Mouse (Mus musculus) midbrain, embryonic 11.5 days (tissue): ENCODE data around the gene Birc5. TPM values are rescaled to one million over a fixed set of nuclear protein-coding genes. Genes with fewer than 3 reads are reported as not detected.
A peak's percentile ranks its signal among the peaks of the same experiment; 100 is the strongest.

Source experiments
- ATAC-seq: fragments of 200-750 bp; cut with Nextera tagmentation; 2 replicates; pipeline ENCODE4 v1.8.0; 2017; ENCODE audit warnings: moderate TSS enrichment, moderate library complexity; ENCODE audit not compliant: low FRiP score
- DNase-seq: peaks from one replicate; pipeline ENCODE4 v3.0.0; 2015; ENCODE audit warnings: low spot score; ENCODE audit errors: missing footprints
- H3K27ac ChIP-seq: fragments of 300-500 bp; sonication (generic); 2 replicates; pipeline ENCODE4 v1.5.1; 2014; ENCODE audit warnings: low read depth, low read length
- H3K27me3 ChIP-seq: fragments of 300-500 bp; sonication (generic); 2 replicates; pipeline ENCODE4 v1.6.1; 2014; ENCODE audit warnings: mild to moderate bottlenecking, low read length, moderate library complexity, mixed read lengths; ENCODE audit not compliant: control insufficient read depth, insufficient read depth
- H3K36me3 ChIP-seq: fragments of 300-500 bp; sonication (generic); 2 replicates; pipeline ENCODE4 v1.6.1; 2014; ENCODE audit warnings: mild to moderate bottlenecking, low read length, moderate library complexity, mixed read lengths; ENCODE audit not compliant: control insufficient read depth, insufficient read depth
- H3K4me1 ChIP-seq: fragments of 300-500 bp; sonication (generic); 2 replicates; pipeline ENCODE4 v1.6.1; 2014; ENCODE audit warnings: low read length; ENCODE audit not compliant: control insufficient read depth, insufficient read depth
- H3K4me2 ChIP-seq: fragments of 300-500 bp; sonication (generic); 2 replicates; pipeline ENCODE4 v1.6.1; 2014; ENCODE audit warnings: mild to moderate bottlenecking, moderate library complexity
- H3K4me3 ChIP-seq: fragments of 300-500 bp; sonication (generic); 2 replicates; pipeline ENCODE4 v1.5.1; 2014; ENCODE audit warnings: low read depth, low read length
- H3K9ac ChIP-seq: fragments of 300-500 bp; sonication (generic); 2 replicates; pipeline ENCODE4 v1.6.1; 2014; ENCODE audit warnings: low read length
- H3K9me3 ChIP-seq: fragments of 300-500 bp; sonication (generic); 2 replicates; pipeline ENCODE4 v1.6.1; 2016; ENCODE audit warnings: low read length; ENCODE audit not compliant: control insufficient read depth
- WGBS: fragments of 180-500 bp; shearing (Covaris S2); extraction: QIAGEN DNeasy Blood & Tissue Kit; methylation state at CpG from one replicate; pipeline ENCODE4 v1.1.7; 2014; 5-methylcytosine and 5-hydroxymethylcytosine counted together
- polyA plus RNA-seq: library from polyadenylated mRNA; unstranded; fragments of >200 nt; fragmentation: Nextera tagmentation; extraction: Ambion mirVana; gene quantifications from 2 replicates; pipeline ENCODE4 v1.2.1, GENCODE M21; 2014

The Birc5 gene
- polyA plus RNA-seq, 1 experiment from 2014 or later: 346 TPM

DNA sequence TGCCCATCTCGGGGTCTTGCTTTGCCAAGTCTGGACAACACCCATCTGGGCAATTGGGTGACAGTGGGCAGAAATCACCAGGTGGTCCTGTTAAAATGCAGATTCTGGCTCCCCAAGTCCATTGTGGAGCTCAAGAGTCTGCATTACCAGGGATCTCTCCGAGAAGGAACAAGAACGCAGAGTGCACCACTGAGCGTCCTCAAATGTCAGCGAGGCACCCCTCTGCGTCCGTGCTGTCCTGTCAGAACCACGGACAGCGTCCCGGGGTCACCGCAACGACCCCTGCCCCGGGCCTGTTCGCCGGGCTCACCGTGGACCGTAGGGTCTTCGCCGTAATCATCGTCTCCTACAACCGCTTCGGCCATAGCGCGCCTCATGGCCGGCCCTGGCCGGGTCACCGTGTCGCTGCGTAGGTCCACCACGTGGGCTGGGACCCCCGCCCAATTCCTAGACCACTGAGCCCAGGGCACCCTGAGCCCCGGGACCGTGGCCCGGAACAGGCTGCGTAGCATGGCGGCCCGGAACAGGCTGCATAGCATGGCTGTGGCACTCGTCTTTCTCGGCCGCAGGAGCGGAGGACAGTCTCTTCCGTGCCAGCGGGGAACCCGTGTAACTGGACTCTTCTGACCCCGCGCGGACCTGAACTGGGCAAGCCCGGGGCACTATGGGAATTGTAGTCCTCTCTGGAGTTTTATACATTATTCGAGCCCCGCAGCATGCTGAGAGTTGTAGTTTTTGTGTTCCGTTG, 24.0 kb downstream of the Birc5 start, which contains the start of gene Tha1:
TSS of gene Tha1 (minus strand) at position 621 of the 748 bp plus-strand sequence.
- ATAC-seq (peak; percentile 84), DNase-seq (peak; percentile 96)
- H3K27me3 ChIP-seq: no peaks in the 10 kb centered on the region
- H3K4me3 ChIP-seq: peak within 1 kb of the TSS; percentile 67
- peak within 1 kb of the TSS; percentile 81 for H3K9ac ChIP-seq
- H3K4me1 ChIP-seq: peaks cover 11% of the 10 kb centered on the region
- no peaks in the 10 kb centered on the region for H3K9me3 ChIP-seq
- H3K4me2 ChIP-seq: peak within 1 kb of the TSS; percentile 95
- H3K36me3 ChIP-seq: no peaks in the 10 kb centered on the region
- H3K27ac ChIP-seq: peak within 1 kb of the TSS; percentile 7; the same call in 1 of the 2 replicates
- WGBS: 2% methylated on average over 50 of the region's 51 CpGs

DNA sequence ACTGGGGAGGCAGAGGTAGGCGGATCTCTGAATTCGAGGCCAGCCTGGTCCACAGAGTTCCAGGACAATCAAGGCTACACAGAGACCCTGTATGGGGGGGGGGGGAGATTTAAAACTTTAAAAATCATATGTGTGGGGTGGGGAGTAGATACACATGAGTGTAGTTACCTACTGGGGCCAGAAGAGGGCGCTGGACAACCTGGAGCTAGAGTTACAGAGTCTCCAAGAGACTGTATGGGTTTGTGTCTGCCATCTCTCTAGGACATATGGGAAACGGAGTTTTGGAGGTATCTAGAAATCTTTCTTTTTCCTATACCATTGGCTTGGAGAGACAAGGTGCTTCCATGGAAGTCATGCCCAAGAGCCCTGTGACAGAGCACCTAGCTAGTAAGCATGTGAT, 25.4 kb downstream of the Birc5 start:
- ATAC-seq (no peak), DNase-seq (no peak)
- no peaks in the 10 kb centered on the region for H3K36me3 ChIP-seq
- no peak overlapping the region for H3K27ac ChIP-seq
- H3K9ac ChIP-seq: no peak overlapping the region
- no peak overlapping the region for H3K4me3 ChIP-seq
- H3K27me3 ChIP-seq: no peaks in the 10 kb centered on the region
- H3K4me1 ChIP-seq: peaks cover 16% of the 10 kb centered on the region
- H3K4me2 ChIP-seq: no peak overlapping the region
- 60% methylated on average over 4 of the region's 4 CpGs for WGBS
- no peaks in the 10 kb centered on the region for H3K9me3 ChIP-seq

DNA sequence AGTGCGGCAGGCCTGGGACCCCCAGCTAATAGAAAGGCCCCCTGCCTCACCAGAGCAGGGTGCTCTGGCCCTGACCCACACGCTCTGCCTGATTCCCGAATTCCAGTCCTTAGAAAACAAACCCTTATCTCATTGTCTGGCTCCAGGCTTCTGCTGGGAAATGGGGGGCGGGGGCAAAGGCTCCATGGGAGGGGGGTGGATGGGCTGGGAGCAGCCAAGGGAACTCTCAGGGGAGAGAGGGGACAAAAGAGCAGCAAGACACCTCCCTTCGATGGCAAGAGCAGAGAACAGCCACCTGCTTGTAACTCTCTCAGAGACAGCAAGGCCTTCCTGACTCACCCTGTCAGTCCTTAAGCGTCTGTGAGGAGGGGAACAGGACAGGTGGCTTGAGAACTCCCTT, 26.6 kb downstream of the Birc5 start:
- no peak for ATAC-seq
- Histone ChIP-seq H3K9me3 (no peaks in the 10 kb centered on the region), H3K4me2 (no peak overlapping the region), H3K4me3 (no peak overlapping the region), H3K9ac (no peak overlapping the region), H3K4me1 (peaks cover 14% of the 10 kb centered on the region), H3K36me3 (no peaks in the 10 kb centered on the region), H3K27ac (no peak overlapping the region), H3K27me3 (no peaks in the 10 kb centered on the region)
- no peak for DNase-seq
- 26% methylated on average over 6 of the region's 6 CpGs for WGBS

DNA sequence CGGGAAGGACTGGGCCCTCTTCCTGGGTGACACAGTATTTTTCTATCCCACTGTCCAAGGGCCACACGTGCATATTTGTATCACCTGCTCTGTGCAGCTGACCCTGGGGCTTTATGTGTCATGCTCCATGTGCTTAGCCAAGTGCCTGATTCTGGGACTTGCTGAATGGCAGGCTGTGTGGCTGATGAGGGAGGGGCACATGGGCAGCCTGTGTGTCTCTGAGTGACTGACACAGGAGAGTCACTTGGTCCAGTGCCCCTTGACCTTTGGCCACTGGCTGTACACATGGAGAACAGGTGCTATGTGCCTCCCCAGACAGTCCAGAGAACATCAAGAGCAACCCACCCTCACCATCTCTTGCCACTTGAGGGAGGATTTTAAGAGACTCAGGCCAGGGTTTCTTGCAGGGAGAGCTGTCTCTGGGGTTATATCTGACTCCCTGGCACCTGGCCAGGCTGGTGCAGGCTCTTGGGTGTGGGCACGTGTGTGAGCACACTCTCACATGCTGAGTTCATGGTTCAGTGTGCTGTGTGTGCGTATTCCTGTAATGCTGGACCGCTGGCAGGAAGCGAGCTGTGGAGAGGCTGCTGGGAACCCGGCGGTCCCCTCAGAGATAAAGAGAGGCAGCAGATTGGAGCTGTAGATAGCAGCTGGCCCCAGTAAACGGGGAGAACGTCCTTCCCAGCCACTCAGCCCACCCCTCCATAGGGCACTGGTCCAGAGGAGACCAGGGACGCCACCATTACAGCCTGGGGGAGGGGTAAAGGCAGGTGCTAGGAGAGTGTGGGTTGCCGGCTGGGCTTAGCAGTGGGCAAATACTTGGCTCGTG, 29.1 kb downstream of the Birc5 start:
- Histone ChIP-seq H3K4me3 (no peak overlapping the region), H3K4me1 (peaks cover 8% of the 10 kb centered on the region), H3K9me3 (no peaks in the 10 kb centered on the region), H3K9ac (no peak overlapping the region), H3K27me3 (no peaks in the 10 kb centered on the region), H3K36me3 (no peaks in the 10 kb centered on the region), H3K4me2 (no peak overlapping the region), H3K27ac (no peak overlapping the region)
- DNase-seq: no peak
- 43% methylated on average over 13 of the region's 13 CpGs for WGBS
- peak; percentile 14; the same call in 1 of the 2 replicates for ATAC-seq

DNA sequence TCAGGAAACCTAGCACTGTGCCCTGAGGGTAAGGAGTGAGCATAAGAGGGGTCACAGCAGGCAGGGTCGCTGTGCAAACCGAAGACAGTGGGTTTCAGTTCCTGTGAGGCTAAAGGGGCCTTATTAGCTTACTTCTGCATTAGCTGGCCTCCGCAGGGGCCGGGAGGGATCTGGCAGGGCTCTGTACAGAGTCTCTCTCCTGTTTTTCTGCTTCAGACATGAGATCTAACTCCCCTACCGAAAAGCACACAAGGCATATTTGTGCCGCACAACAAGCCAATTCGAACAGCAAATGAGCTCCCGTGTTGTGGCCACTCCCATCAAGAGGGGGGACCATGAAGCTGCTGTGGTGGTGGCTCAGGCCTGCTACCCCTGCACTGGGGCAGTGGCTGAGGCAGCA, 29.8 kb downstream of the Birc5 start:
- 26% methylated on average over 8 of the region's 8 CpGs for WGBS
- Histone ChIP-seq H3K4me3 (no peak overlapping the region), H3K4me1 (peaks cover 7% of the 10 kb centered on the region; the same call in 1 of the 2 replicates), H3K9ac (no peak overlapping the region), H3K9me3 (no peaks in the 10 kb centered on the region), H3K27me3 (no peaks in the 10 kb centered on the region), H3K27ac (no peak overlapping the region), H3K36me3 (no peaks in the 10 kb centered on the region), H3K4me2 (no peak overlapping the region)
- DNase-seq (no peak), ATAC-seq (no peak)

DNA sequence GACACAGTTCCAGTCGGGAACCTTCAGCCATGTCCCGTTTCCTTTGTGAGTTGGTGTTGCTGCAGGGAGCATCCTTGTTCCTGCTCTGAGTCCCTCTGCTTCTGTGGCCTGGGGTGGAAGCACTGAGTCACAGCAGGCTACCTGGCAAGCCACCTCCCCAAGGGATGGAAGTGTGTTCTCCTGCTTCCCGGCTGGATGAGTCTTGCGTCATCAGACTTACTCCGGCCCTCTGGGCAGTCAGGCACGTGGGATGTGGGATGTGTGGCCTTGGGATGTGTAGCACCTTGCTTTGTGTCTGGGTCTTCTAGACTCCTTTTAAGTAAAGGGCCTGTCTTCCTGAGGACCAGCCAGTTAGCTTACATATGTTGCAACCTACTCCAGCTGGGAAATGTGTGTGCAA, 30.6 kb downstream of the Birc5 start:
- no peak overlapping the region for H3K9ac ChIP-seq
- no peak for DNase-seq
- no peaks in the 10 kb centered on the region for H3K27me3 ChIP-seq
- H3K36me3 ChIP-seq: no peaks in the 10 kb centered on the region
- no peak overlapping the region for H3K4me2 ChIP-seq
- H3K4me3 ChIP-seq: no peak overlapping the region
- H3K4me1 ChIP-seq: peaks cover 7% of the 10 kb centered on the region; the same call in 1 of the 2 replicates
- H3K27ac ChIP-seq: no peak overlapping the region
- ATAC-seq: no peak
- no peaks in the 10 kb centered on the region for H3K9me3 ChIP-seq
- WGBS: 80% methylated on average over 6 of the region's 6 CpGs

DNA sequence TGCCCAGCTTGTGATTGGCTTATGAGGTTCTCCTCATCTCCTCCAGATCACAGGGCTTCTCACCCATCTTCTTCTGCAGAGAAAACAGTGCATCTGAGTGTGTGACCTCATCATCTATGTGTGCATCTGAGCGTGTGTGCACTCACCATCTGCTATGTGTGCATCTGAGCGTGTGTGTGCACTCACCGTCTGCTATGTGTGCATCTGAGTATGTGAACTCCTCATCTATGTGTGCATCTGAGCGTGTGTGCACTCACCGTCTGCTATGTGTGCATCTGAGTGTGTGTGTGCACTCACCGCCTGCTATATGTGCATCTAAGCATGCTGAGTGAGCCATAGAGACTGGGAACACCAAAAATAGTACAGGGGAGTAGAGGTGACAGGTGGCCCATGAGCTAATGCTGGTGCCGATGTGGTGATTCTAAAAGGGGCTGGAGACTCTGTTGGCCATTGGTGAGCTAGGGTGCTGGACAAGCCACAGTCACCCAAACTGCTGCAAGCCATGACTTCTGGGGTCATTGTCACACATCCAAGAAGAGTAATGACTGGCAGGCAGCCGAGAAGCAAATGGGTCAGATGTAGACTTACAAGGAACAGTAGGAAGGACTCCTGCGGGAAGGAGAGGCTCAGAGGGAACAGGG, 31.4 kb downstream of the Birc5 start:
- H3K27ac ChIP-seq: no peak overlapping the region
- ATAC-seq (no peak), DNase-seq (no peak)
- no peak overlapping the region for H3K9ac ChIP-seq
- 91% methylated on average over 9 of the region's 9 CpGs for WGBS
- peaks cover 7% of the 10 kb centered on the region; the same call in 1 of the 2 replicates for H3K4me1 ChIP-seq
- no peaks in the 10 kb centered on the region for H3K27me3 ChIP-seq
- no peak overlapping the region for H3K4me3 ChIP-seq
- H3K4me2 ChIP-seq: no peak overlapping the region
- no peaks in the 10 kb centered on the region for H3K9me3 ChIP-seq
- no peaks in the 10 kb centered on the region for H3K36me3 ChIP-seq

DNA sequence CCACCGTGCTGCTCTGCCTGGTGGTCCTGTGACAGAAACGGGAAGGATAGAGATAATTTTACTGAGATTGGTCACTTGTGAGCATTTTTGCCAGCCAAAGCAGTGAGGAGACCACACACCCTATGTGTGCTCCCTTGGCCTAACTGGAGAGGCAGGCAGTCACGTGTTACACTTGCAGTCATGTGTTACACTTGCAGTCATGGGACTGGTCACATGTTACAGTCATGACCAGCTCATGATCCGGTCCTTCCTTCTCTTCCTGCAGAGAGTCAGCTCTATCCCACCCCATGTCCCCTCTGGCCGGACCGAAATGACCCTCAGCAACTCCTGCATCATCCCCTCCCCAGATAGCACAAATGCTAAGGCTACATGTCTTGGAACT, 31.9 kb downstream of the Birc5 start:
- ATAC-seq: no peak
- no peak overlapping the region for H3K27ac ChIP-seq
- no peak overlapping the region for H3K4me3 ChIP-seq
- DNase-seq: no peak
- 88% methylated on average over 6 of the region's 6 CpGs for WGBS
- no peaks in the 10 kb centered on the region for H3K36me3 ChIP-seq
- peaks cover 7% of the 10 kb centered on the region; the same call in 1 of the 2 replicates for H3K4me1 ChIP-seq
- H3K9me3 ChIP-seq: no peaks in the 10 kb centered on the region
- no peak overlapping the region for H3K9ac ChIP-seq
- H3K4me2 ChIP-seq: no peak overlapping the region
- H3K27me3 ChIP-seq: no peaks in the 10 kb centered on the region

DNA sequence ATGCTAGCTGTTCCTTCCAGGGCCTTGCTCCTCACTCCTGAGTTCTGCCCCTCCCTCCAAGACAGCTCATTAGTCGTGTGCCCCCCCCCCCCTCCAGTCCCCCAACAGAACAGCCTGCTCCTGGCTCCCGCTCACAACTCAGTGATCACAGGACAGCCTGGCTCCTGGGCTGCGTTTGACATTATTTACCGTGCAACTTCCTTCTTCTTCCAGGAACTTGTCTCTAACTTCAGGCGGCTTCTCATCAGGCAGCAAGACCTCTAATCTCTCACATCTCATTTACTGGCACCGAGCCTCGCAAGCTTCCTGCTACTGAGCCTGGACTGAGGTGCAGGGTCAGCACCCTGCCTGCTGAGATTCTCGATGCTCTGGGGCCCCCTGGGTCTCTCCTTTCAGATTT, 32.7 kb downstream of the Birc5 start:
- no peak overlapping the region for H3K4me3 ChIP-seq
- DNase-seq: no peak
- 11% methylated on average over 8 of the region's 8 CpGs for WGBS
- ATAC-seq: no peak
- H3K9ac ChIP-seq: no peak overlapping the region
- no peaks in the 10 kb centered on the region for H3K36me3 ChIP-seq
- H3K27me3 ChIP-seq: no peaks in the 10 kb centered on the region
- peaks cover 7% of the 10 kb centered on the region; the same call in 1 of the 2 replicates for H3K4me1 ChIP-seq
- no peak overlapping the region for H3K27ac ChIP-seq
- H3K9me3 ChIP-seq: no peaks in the 10 kb centered on the region
- H3K4me2 ChIP-seq: no peak overlapping the region
